Mouse (Mus musculus) hindbrain, embryonic 10.5 days (tissue): ENCODE data around the gene Ralgps1. TPM values are rescaled to one million over a fixed set of nuclear protein-coding genes. Genes with fewer than 3 reads are reported as not detected.
"Not testable (repeated sequence)": the region's sequence is repeated elsewhere in the genome, so short reads cannot be mapped to it uniquely, and the experiment has no call there.

Experiments used
- DNase-seq: peaks from one replicate; pipeline ENCODE4 v3.0.0-alpha.2; 2017; ENCODE audit warnings: low spot score
- H3K27ac ChIP-seq: fragments of 300-500 bp; sonication (generic); 2 replicates; pipeline ENCODE4 v1.5.1; 2016; ENCODE audit warnings: mild to moderate bottlenecking, moderate library complexity
- H3K27me3 ChIP-seq: fragments of 300-500 bp; sonication (generic); 2 replicates; pipeline ENCODE4 v1.6.1; 2016; ENCODE audit warnings: mild to moderate bottlenecking; ENCODE audit not compliant: poor library complexity, insufficient read depth, severe bottlenecking
- H3K36me3 ChIP-seq: fragments of 300-500 bp; sonication (generic); 2 replicates; pipeline ENCODE4 v1.6.1; 2016; ENCODE audit warnings: mild to moderate bottlenecking, moderate library complexity
- H3K4me1 ChIP-seq: fragments of 300-500 bp; sonication (generic); replicated peaks from 2 replicates; pipeline ENCODE4 v1.6.1; 2016; ENCODE audit warnings: mild to moderate bottlenecking
- H3K4me3 ChIP-seq: fragments of 300-500 bp; sonication (generic); 2 replicates; pipeline ENCODE4 v1.5.1; 2016; ENCODE audit warnings: mild to moderate bottlenecking, moderate library complexity
- H3K9me3 ChIP-seq: fragments of 300-500 bp; sonication (generic); 2 replicates; pipeline ENCODE4 v1.6.1; 2016; ENCODE audit warnings: mild to moderate bottlenecking, moderate library complexity
- WGBS: fragments of 180-500 bp; shearing (Covaris S2); methylation state at CpG from one replicate; pipeline ENCODE4 v1.1.7; 2016; 5-methylcytosine and 5-hydroxymethylcytosine counted together
- polyA plus RNA-seq: library from polyadenylated mRNA; unstranded; fragments of >200 nt; fragmentation: Nextera tagmentation; extraction: Ambion mirVana; gene quantifications from 2 replicates; pipeline ENCODE4 v1.2.1, GENCODE M21; 2016

Gene Ralgps1
- polyA plus RNA-seq, 1 experiment from 2014 or later: 12.2 TPM

GRCm38 (mm10) chr2:33090620-33091520, 280.4 kb downstream of the Ralgps1 start:
- Histone ChIP-seq H3K4me3 (no peak overlapping the region), H3K9me3 (no peaks in the 10 kb centered on the region), H3K27me3 (no peaks in the 10 kb centered on the region), H3K27ac (no peak overlapping the region), H3K4me1 (0 out of 2 replicates have a peak, but pooled peaks cover 3% of the 10 kb centered on the region), H3K36me3 (no peaks in the 10 kb centered on the region)
- no peak for DNase-seq
- WGBS: 90% methylated on average over 8 of the region's 8 CpGs

- H3K36me3 ChIP-seq, H3K4me1 ChIP-seq, H3K27me3 ChIP-seq, H3K4me3 ChIP-seq, H3K27ac ChIP-seq, DNase-seq, H3K9me3 ChIP-seq: not testable (repeated sequence)
- WGBS: 88% methylated on average over 1 of the region's 1 CpGs
Measured at GRCm38 (mm10) chr2:33090033-33090400, 281.3 kb downstream of the Ralgps1 start.

- Histone ChIP-seq H3K4me1 (no peaks in the 10 kb centered on the region), H3K4me3 (no peak overlapping the region), H3K36me3 (no peaks in the 10 kb centered on the region), H3K9me3 (no peaks in the 10 kb centered on the region), H3K27me3 (no peaks in the 10 kb centered on the region), H3K27ac (no peak overlapping the region)
- WGBS: 90% methylated on average over 5 of the region's 5 CpGs
- no peak for DNase-seq
Measured at GRCm38 (mm10) chr2:33089356-33090032, 281.8 kb downstream of the Ralgps1 start.

- Histone ChIP-seq H3K36me3 (no peaks in the 10 kb centered on the region), H3K4me3 (no peak overlapping the region), H3K27me3 (no peaks in the 10 kb centered on the region), H3K27ac (no peak overlapping the region), H3K4me1 (no peaks in the 10 kb centered on the region), H3K9me3 (no peaks in the 10 kb centered on the region)
- WGBS: 85% methylated on average over 7 of the region's 7 CpGs
- no peak for DNase-seq
Measured at GRCm38 (mm10) chr2:33086671-33087363, 284.5 kb downstream of the Ralgps1 start.

GRCm38 (mm10) chr2:33086016-33086596, 285.2 kb downstream of the Ralgps1 start:
- H3K4me3 ChIP-seq: no peak overlapping the region
- no peak overlapping the region for H3K27ac ChIP-seq
- H3K36me3 ChIP-seq: no peaks in the 10 kb centered on the region
- no peaks in the 10 kb centered on the region for H3K27me3 ChIP-seq
- no peak for DNase-seq
- no peaks in the 10 kb centered on the region for H3K4me1 ChIP-seq
- 53% methylated on average over 7 of the region's 7 CpGs for WGBS
- no peaks in the 10 kb centered on the region for H3K9me3 ChIP-seq

- peaks cover 12% of the 10 kb centered on the region for H3K4me1 ChIP-seq
- H3K27me3 ChIP-seq: no peaks in the 10 kb centered on the region
- WGBS: 94% methylated on average over 3 of the region's 3 CpGs
- H3K4me3 ChIP-seq: no peak overlapping the region
- DNase-seq: no peak
- H3K36me3 ChIP-seq: no peaks in the 10 kb centered on the region
- no peak overlapping the region for H3K27ac ChIP-seq
- no peaks in the 10 kb centered on the region for H3K9me3 ChIP-seq
Measured at GRCm38 (mm10) chr2:33084221-33084620, 287.1 kb downstream of the Ralgps1 start.

Other genes starting within 250 kb of the Ralgps1 start
- 9.6 and 14.5 TPM in 2 replicates for gene Garnl3, start 239.8 kb downstream of the Ralgps1 start, polyA plus RNA-seq
- 26.0 and 26.7 TPM in 2 replicates for gene Angptl2, start 155.4 kb downstream of the Ralgps1 start, polyA plus RNA-seq
- gene Zbtb34, start 59.8 kb upstream of the Ralgps1 start, polyA plus RNA-seq: 7.2 and 8.2 TPM in 2 replicates
- gene Zbtb43, start 97.1 kb upstream of the Ralgps1 start, polyA plus RNA-seq: 19.0 and 22.7 TPM in 2 replicates